Mouse (Mus musculus) left cerebral cortex, adult 8-10 months (tissue): ENCODE measurements at regions not wholly inside any gene's neighbourhood (a gene's known extent, or its start where the extent isn't known, plus 50 kb on each side); places are given as distances from the start of the nearest gene placed in this dataset.

Source experiments
- DNase-seq, 2 experiments: peaks; one replicate each; pipeline ENCODE4 v3.0.0; 2022; ENCODE audit warnings: low spot score in 2 of 2

DNA sequence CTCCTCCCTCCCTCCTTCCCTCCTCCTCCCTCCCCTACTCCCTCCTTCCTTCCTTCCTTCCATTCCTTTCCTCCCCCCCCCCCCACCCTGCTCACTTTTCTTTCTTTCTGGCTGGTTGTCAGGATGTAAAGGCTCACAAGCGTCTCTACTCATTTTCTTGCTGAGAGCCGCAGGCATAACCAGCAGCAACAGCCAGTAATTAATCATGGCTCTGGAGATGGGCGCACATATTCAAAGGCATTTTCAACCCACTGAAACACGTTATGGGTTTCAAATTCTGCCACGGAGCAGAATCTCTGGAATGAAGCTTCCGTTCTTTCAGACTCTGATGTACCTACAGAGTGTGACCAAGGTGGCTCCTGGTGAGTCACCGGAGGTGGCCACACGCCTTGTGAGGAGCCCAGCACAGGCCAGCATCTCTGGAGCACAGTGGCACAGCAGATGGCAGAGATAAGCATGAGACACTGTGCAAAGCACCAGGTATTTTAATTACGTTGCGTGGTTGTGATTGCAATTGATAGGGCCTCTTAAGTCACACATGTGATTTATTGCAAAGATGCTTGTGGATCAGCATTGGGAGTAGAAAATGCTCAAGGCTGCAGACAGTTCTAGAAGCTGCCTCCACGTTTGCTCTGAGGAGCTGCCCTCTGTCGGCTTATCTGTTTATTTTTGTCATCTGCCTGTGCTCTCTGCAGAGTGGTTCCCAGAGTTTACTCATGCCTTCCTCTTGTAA lies 236.0 kb downstream of the Mtx2 start:
- DNase-seq = no peak

DNA sequence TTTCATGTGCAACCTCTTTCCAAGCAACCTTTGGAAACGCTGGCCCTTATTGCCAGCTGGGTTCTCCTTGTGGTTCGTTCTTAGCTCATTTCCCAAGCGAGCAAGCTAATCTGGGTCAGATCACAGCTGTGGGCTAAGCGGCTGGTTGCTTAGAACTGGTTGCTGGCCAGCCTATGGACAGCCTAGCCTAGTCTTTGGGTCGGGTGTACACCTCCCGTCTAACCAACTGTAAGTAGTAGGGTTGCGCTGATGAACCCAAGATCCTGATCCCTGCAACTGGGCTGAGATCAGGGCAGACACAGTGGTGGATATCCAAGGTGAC lies 236.5 kb downstream of the Mtx2 start:
- DNase-seq = no peak

DNA sequence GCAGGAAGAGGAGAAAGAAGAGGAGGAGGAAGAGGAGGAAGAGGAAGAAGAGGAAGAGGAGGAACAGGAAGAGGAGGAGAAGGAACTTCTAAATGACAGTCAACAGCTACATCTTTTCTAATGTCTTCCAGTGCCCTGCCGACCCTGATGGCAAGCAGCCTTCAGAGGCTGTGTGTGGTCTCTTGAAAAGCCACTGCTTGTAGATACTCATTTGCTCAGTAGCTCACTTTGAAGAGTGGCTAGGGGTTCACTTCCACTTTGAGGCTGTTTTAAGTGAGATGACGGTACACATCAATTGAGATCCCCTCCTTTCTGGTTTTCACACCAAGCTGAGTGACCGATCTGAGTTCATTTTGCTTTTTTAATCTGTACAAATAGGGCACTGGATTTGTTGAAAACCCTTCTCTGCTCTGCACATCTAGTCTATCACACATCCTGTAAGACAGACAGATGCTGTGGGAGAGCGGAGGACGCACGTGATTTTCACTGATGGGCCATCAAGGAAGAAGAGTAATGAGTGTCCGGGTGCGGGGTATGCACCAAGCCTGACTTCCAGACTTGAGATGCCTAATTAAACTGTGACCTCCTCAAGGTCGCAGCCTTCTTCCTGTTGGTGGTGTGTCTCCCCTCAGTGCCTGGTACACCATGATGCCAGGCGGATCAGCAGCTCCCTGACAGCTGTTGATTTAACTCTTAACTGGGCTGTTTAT lies 239.0 kb downstream of the Mtx2 start:
- DNase-seq = no peak

DNA sequence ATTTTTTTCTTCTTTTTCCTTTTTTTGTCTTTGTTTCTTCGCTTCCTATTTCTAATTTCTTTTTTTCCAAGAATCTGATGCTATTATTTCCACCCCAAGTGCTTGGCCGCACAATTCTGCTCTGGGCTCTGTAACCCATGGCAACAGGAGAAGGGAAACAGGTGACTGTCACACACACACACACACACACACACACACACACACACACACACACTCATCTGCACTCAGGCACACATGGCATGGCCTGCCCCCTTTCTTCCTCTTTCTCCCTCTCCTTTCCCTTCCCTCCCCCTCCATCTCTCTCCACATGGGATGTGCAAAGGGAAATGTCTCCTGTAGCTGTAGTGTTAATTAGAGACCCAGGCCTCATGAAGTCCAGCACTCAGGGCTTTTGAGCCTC lies 239.7 kb downstream of the Mtx2 start:
- no peak for DNase-seq

DNA sequence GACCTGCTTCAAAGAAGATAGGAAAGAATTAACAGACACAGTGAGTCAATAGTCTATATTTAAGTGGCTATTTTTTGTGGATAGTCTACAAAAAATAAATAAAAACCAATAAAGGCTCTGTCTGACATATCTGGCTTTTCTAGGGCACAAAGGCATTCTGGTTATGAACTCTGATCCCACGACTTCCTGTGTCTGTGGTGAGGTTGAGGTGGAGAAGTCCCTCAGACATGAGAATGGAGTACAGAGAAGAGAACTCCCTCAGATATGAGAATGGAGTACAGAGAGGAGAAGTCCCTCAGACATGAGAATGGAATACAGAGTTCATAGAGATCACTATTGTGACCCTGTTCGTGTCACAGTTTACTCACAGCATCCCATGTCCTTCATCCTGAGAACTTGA lies 243.7 kb downstream of the Mtx2 start:
- no peak for DNase-seq

DNA sequence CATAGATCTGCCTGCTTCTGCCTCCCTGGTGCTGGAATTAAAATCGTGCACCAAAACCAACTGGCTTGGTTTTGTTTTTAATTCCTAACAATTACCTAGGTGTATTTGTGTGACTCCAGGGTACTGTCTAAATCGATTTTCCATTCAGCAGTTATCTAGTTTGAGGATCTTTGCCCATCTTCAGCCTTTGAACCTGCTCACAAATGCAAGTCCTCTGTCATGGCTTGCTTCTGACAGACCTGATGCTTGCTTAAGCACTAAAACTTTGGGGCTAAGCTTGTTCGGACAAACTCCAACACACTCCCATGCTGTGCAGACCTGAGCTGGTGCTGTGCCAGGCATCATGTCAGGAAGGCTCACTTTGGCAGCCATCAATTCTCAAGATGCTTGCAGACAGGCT lies 246.4 kb downstream of the Mtx2 start:
- no peak for DNase-seq

DNA sequence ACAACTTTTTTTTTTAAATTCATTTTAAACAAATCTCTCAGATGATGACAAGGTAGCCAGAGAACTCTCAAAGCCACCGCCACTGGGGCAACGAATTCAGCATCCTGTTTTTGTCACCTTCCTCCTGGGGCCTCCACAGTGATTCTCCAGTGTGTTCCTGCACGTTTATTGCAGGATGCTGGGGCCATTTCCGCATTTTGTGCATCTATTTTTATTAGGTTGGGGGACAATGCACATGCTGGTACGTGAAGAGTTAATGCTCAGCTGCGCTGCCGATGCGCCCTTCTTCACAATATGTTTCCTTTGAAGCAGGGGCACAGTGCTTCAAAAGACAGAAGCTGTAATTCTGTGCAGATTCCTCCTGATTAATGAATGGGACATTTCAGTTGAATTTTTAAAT lies 246.9 kb downstream of the Mtx2 start:
- no peak for DNase-seq

DNA sequence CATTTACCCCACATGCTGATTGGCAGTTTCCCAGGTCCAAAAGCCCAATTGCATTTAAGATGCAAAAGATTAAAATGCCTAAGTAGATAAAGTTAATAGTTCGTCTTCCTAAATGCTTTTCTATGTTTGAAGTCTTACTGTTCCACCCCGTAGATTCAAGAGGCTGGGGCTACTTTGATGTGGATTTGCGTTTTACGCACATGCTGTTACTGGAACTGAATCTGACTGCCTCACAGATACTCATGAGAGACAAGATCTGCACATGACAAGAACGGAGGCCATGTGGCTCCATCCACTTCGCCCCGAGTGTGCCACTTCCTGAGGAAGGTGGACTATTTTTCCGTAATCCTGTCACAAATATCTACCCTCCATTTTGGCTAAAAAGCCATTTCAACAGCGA lies 247.6 kb downstream of the Mtx2 start:
- DNase-seq = no peak

DNA sequence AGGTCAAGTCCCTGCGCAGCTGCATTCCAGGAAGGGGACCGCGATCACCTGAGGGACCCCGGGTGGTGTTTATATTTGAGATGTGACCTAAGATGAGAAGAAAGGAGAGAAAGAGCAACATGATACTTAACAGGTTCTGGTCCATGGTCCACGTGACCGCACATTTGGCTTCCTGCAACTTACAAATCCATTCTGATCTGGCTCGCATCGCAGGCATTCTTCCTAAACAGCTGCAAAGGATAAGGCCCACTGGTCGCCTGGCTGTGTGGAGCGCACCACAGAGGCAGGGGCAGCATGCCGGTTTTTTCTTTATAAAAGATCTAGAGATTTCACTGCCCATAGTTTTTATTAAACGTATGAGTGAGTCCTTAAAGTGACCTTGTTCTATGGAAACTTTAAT lies 261.6 kb downstream of the Mtx2 start:
- no peak for DNase-seq

DNA sequence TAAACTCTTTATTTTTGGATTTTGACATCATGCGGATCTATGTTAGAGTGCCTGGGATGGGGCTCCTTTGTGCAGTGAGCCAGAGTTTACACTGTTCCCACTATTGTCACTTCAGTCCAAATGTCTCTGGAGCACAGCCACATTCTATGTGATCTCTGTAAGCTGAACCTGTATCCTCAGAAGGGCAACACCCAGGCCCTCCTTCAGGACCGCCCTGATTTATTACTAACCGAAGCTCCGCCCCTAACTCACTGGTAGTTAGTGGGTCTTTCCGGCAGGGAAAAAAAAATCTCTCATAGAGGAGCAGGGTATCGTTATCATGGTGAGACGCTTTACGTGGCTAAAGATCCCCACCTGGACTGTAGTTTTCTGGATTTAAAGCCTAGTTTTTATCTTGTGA lies 263.6 kb downstream of the Mtx2 start:
- DNase-seq = no peak

DNA sequence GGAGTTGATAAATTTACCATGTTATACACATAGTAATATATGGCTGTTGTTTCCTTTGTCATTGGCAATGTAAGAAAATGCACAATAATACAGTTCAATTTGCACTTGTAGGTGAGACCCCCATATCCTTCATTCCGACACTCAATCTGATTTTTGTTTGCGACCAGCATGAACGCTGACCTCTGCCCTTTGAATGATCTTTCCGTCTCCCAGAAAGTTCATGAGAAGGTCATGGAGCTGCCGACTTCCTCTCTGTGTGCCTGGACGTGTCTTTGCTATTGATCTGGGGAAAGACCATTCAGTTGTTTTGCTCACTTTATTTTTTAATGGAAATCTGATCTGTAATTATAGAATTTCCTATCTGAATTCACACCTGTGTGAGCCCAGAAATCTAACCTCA lies 264.0 kb downstream of the Mtx2 start:
- no peak for DNase-seq

DNA sequence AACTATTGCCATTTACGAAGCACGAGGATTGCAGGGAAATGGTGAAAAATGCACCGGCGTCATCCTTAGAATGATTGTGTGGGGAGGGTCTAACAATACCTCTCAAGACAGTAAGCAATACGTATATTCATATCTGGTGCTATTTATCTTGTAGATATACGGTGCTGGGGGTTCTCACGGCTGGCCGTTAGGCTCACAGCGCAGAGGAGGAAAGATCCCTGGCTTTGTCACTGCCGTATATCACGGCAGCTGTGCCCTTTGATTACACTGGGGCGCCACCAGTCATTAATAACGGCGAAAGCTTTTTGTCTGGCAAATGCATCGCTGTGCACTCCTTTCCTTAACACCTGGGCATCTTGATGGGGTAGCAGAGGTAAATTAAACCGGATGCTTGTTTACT lies 264.8 kb downstream of the Mtx2 start:
- DNase-seq = no peak

DNA sequence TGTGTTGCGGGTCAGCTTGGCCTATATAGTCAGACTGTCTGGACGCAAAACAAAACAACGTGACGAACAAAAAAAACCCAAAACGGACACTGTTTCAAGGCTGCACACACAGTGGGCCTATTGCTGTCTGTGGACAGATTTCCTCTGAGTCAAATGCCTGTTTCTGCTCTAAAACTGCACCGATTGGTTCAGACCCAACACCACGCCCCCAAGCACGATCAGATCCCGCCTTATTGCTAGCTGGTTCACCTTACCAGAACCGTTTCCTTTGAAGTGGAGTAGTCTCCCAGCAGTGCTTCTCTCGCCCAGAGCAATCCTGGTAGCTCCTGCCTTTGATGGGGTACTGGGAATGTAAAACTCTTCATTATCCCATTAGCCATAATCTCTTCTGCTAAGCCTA lies 275.9 kb downstream of the Mtx2 start:
- no peak for DNase-seq

DNA sequence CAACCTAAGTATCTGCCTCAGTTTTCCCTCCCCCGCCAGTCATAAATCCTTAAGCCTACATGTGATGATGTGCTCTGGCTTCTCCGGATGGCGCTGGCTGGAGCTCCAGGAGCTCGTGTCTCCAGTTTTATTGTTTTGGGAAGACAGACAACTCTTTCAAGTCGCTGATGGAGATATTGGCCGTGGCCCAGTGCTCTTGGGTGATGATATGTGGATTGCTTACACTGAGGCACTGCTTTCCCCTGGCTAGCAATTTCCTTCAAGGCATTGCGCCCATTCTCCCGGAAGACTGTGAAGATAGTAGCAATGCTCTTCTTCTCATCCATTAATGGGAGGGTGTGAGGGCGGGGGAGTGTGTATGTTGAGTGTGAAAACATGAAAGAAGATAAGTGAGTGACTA lies 287.1 kb downstream of the Mtx2 start:
- no peak for DNase-seq

DNA sequence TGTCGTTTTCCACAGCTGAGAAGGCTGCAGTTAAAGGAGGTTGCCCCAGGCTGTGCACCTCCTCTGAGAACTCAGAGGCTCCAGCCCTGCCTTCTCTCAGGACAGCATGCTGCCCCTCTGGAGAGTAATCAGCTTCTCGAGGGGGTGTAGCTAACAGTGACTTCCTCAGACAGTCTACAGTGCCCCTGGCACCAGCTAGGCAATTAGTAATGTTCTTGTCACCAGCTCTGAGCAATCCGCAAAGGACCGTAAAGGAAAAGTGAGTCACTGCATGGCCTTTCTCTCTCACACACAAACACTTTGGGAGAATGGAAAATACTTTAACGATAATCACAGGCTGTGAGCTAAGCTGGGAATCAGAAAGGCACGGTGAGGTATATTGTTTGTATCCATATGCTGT lies 288.8 kb downstream of the Mtx2 start:
- no peak for DNase-seq

DNA sequence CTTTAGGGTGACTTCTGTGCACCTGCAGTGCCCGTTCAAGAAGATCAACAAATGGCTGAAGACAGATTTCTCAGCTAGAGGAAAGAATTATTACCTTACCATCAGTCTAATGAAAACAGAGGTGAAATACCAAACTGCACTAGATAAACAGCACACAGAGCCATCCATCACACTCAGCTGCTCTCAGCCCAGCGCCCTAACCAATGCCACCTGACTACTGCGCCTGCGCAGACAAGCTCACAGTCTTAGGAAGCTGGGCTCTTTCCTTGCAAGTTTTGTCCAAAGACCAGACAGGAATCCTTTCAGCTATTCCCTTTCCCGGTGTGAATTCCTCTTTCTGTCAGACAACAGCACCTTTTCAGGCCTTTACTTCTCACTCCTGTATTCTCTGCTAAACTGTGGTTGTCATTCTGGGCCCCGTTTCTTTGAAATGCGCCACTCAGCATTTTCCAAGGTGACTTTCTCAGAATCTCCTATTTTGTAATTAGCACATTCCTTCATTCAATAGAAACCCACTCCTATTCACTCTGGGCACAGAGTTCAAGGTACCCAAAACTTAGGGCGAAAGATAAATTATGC lies 292.8 kb downstream of the Mtx2 start:
- no peak for DNase-seq

DNA sequence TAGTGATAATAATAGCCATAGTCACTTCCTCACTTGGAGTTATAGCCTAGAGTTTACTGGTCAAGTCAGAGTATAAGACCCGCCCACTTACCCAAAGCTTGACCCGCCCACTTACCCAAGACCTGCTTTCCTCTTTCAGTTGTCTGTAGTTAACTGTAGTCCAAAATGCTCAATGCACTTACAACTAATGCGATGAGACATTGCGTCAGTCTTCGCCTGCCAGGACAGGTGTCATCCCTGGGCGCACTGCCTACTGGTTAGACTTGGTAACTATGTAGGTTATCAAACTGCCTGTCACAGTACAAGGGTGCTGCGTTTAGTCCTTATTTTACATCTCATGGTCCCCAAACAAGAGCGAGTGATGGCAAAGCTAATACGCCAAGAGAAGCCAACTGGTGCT lies 294.0 kb downstream of the Mtx2 start:
- no peak for DNase-seq

DNA sequence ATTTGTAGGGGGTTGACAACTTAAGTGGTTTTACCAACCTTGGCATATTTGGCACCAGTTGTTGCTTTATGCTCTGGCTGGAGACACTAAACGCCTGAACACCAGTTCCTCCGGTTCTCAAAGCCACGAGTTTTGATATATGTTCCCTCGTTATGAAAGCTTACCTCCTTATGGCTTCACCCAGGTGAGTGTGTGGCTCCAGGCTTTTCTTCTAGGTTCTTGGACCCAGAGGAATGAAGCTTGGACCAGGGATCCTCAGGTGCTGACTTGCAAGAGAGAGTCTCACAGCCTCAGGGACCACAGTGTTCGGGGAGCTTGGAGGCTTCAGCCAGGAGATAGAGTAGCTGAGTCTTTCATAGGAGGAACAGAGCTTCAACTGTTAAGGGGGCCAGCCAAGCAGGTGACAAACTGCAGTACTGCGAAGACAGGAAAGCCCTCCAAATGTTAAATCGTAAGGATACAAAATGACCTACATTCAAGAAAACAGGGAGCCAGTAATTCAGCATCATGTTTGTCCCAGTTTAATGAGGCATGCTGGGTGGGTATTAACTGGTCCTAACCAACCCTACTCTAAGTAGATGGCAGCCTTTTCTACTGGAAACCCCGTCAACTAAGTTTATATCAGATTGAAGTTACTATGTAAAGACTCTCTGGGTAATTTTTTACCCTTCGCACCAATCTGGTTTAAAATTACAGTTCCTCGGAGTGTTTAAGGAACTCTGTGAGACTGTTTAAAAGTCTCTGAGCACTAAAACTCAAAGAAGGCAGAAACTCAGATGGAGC lies 307.9 kb downstream of the Mtx2 start:
- DNase-seq = no peak

DNA sequence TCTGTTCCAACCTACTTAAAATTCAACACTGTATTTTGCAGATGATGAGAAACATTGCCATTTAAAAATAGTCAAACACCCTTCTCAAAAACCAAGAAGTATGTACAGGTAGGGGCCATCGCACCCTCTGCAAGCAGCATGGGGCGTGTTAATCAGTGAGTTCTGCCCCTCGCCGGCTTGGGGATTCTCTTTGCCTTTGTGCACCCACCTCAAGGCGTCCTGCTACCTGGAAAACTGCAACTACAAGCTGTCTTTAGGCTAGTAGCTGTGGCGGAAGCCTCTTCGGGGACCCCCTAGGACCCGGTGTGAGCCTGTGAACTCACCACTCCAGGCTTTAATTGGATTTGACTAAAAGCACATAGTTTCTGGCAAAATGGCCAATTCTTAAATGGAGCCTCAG lies 311.0 kb downstream of the Mtx2 start:
- DNase-seq = no peak

DNA sequence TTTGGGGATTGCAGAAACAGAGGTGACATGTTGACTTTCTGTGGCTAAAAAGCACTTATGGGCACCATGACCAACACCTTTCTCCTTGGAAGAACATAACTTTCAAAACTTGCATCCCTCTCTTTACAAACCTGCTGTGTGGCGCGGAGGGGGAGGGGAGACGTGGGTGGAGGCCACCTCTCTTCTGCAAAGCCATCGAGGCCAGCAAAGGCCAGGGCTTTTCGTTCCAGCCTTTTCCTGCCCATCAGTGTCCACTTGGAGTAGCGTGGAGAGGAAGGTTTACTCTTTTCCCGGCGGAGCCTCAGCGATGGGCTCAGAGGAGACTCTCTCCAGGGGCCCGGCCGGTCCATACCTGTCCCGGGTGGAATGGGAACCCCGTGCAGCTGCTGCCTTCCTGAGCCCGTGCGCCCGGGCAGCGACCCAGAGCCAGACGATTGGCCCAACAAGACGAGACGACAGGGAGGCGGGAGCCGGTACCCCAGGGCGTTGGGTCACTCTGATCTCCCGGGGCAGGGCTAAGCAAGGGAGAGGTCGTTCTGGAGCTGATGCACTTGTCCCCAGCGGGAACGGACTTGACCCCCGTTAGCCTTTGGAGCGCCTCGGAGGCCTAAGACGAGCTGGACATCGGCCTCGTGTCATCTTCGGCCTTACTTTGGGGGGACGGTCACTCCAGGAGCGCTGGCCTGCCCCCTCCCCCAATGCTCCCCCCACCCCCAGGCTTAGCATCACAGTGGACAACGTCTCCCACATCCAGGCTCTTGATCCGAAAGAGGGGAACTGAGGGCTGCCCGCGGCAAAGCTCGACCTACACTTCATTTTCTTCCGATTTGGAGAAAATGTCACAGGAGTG lies 311.8 kb downstream of the Mtx2 start:
- no peak for DNase-seq

DNA sequence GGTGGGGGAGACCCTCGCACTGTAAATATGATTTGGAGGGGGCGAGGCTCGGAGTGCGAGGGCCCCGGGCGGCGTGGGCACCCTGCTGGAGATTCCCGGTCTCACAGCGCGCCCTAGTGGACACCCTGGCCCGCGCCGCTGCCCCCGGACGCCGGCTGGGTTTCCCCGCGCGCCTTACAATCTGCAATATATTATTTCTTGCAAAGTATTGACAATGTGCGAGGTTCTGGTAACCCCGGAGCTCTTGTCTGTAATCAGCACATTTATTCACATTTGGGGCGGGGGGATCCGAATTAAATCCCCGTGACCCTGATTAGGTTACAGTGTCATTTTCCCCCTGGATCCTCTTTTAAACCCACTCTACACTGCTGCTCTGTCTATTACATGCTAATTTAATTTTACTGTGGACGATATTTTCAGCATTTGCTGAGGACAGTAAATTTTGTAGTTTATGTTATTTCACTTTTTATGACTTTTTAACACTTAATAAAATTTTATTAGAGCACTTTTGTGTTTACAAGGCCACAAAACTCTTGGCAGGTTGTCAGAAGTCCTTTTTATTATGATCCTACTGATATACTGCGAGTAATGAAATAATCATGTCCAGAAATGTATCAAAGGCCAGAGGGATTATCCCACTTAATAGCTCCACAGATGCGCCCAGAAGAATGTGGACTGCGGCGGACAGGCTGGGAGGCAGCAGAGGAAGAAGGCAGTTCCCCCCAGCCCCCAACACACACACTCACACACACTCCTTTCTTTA lies 312.6 kb downstream of the Mtx2 start:
- peak; percentile 10 to 56 for DNase-seq
